ENCODE assay signal across 10 mouse cellular contexts in genomic region chr12:117053223-117053850, GRCm38 (mm10).
A peak's percentile ranks its signal among the peaks of the same experiment; 100 is the strongest.
DNase-seq lines count a peak whose midpoint lies in the region; ATAC-seq lines count a peak whose summit lies in the region.
"Had no signal": no experiment of that assay in that cellular context is flagged by ENCODE, and none has a peak within 500 bp of the region (broad histone marks: within the 10 kb centered on the region; RNA-seq: fewer than 3 reads in every experiment).

No protein-coding gene starts in this region.

- no peaks in the 10 kb centered on the region for H3K36me3 ChIP-seq in embryonic facial prominence, embryonic 10.5 days (replicated peaks)
- H3K36me3 ChIP-seq in forebrain, embryonic 10.5 days (replicated peaks), result no peaks in the 10 kb centered on the region
- no peaks in the 10 kb centered on the region for H3K36me3 ChIP-seq in intestine, embryonic 14.5 days (ENCODE audit: control insufficient read depth, insufficient read depth, low read length)
- H3K36me3 ChIP-seq in midbrain, embryonic 16.5 days (ENCODE audit: control insufficient read depth, insufficient read depth, low read length), result no peaks in the 10 kb centered on the region

- peak; percentile 36; the same call in 1 of the 2 replicates for ATAC-seq in intestine, embryonic 14.5 days (replicated peaks; ENCODE audit: low FRiP score, low TSS enrichment, low read depth)
- peak; percentile 9 for ATAC-seq in midbrain, embryonic 16.5 days
- ATAC-seq: activated CD4-positive, CD25-positive, alpha-beta regulatory T cell, adult 4 months had no signal

- 74% methylated on average over 9 of the region's 9 CpGs for WGBS in embryonic facial prominence, embryonic 10.5 days
- WGBS in forebrain, embryonic 10.5 days, result 70% methylated on average over 9 of the region's 9 CpGs
- WGBS in intestine, embryonic 14.5 days, result 69% methylated on average over 9 of the region's 9 CpGs
- WGBS in midbrain, embryonic 16.5 days, result 32% methylated on average over 9 of the region's 9 CpGs

- no peak overlapping the region for H3K9ac ChIP-seq in intestine, embryonic 14.5 days (ENCODE audit: low read length)
- H3K9ac ChIP-seq in midbrain, embryonic 16.5 days (ENCODE audit: low read depth, low read length), result peak overlapping the region; percentile 50

- peak overlapping the region; percentile 38; the same call in 1 of the 2 replicates for H3K4me2 ChIP-seq in intestine, embryonic 14.5 days (ENCODE audit: low read length)
- peak overlapping the region; percentile 46 for H3K4me2 ChIP-seq in midbrain, embryonic 16.5 days (ENCODE audit: low read length)

- H3K27me3 ChIP-seq in embryonic facial prominence, embryonic 10.5 days (replicated peaks; ENCODE audit: low read depth, poor library complexity, severe bottlenecking), result no peaks in the 10 kb centered on the region; the same call in none of the 2 replicates
- peaks cover 86% of the 10 kb centered on the region for H3K27me3 ChIP-seq in forebrain, embryonic 10.5 days (ENCODE audit: poor library complexity, severe bottlenecking)
- H3K27me3 ChIP-seq in intestine, embryonic 14.5 days (replicated peaks; ENCODE audit: control insufficient read depth, insufficient read depth, low read length), result no peaks in the 10 kb centered on the region
- no peaks in the 10 kb centered on the region for H3K27me3 ChIP-seq in midbrain, embryonic 16.5 days (ENCODE audit: control insufficient read depth, insufficient read depth, low read depth, low read length)
- H3K27me3 ChIP-seq: megakaryocyte, embryonic 14.5 days had no signal

- peak overlapping the region; percentile 80 for H3K27ac ChIP-seq in embryonic facial prominence, embryonic 10.5 days (replicated peaks)
- H3K27ac ChIP-seq in forebrain, embryonic 10.5 days, result peak overlapping the region; percentile 86
- no peak overlapping the region for H3K27ac ChIP-seq in intestine, embryonic 14.5 days (ENCODE audit: low read depth)
- peak overlapping the region; percentile 85 for H3K27ac ChIP-seq in midbrain, embryonic 16.5 days (ENCODE audit: low read length)

- DNase-seq in embryonic facial prominence, embryonic 10.5 days (ENCODE audit: low spot score), result no peak
- no peak for DNase-seq in forebrain, embryonic 10.5 days (ENCODE audit: extremely low spot score, low spot score)
- no peak for DNase-seq in intestine, embryonic 14.5 days (ENCODE audit: low spot score)
- DNase-seq in B cell, adult 2 months, result no peak
- DNase-seq in adrenal gland, adult 8-10 months, result no peak
- DNase-seq in layer of hippocampus, adult 18-20 months (ENCODE audit: low spot score in 2 of 2), result no peak
- DNase-seq: kidney, postnatal 14 days had no signal

- no peaks in the 10 kb centered on the region for H3K9me3 ChIP-seq in embryonic facial prominence, embryonic 10.5 days
- no peaks in the 10 kb centered on the region for H3K9me3 ChIP-seq in forebrain, embryonic 10.5 days
- no peaks in the 10 kb centered on the region for H3K9me3 ChIP-seq in intestine, embryonic 14.5 days (ENCODE audit: control insufficient read depth, low read length)
- H3K9me3 ChIP-seq in midbrain, embryonic 16.5 days (replicated peaks; ENCODE audit: control insufficient read depth, low read length, poor library complexity, severe bottlenecking), result no peaks in the 10 kb centered on the region

- H3K4me1 ChIP-seq in embryonic facial prominence, embryonic 10.5 days, result peaks cover 24% of the 10 kb centered on the region
- peaks cover 69% of the 10 kb centered on the region for H3K4me1 ChIP-seq in forebrain, embryonic 10.5 days
- H3K4me1 ChIP-seq in intestine, embryonic 14.5 days (replicated peaks; ENCODE audit: control insufficient read depth, insufficient read depth, low read length), result no peaks in the 10 kb centered on the region
- peaks cover 26% of the 10 kb centered on the region for H3K4me1 ChIP-seq in midbrain, embryonic 16.5 days (ENCODE audit: control insufficient read depth, insufficient read depth, low read length)
- H3K4me1 ChIP-seq: megakaryocyte, embryonic 14.5 days had no signal

- 0 out of 2 replicates have a peak overlapping the region, but pooled peaks have one; percentile 18 for H3K4me3 ChIP-seq in embryonic facial prominence, embryonic 10.5 days
- H3K4me3 ChIP-seq in forebrain, embryonic 10.5 days, result peak overlapping the region; percentile 28; the same call in 1 of the 2 replicates
- H3K4me3 ChIP-seq in intestine, embryonic 14.5 days (ENCODE audit: low read depth, low read length), result no peak overlapping the region
- H3K4me3 ChIP-seq in midbrain, embryonic 16.5 days (ENCODE audit: low read depth, low read length), result no peak overlapping the region
- H3K4me3 ChIP-seq: megakaryocyte, embryonic 14.5 days had no signal

Comparison
In these comparisons a context has a peak if more than half of its experiments do, and no peak if none do; other contexts are left out.
1. H3K4me3 ChIP-seq: peak in embryonic facial prominence, embryonic 10.5 days (single experiment) and forebrain, embryonic 10.5 days (single experiment); none in intestine, embryonic 14.5 days (single experiment) and midbrain, embryonic 16.5 days (single experiment).